Mouse (Mus musculus) embryo, embryonic 11 days (tissue): Measurements from ENCODE around the gene Gtpbp8.
A peak's percentile ranks its signal among the peaks of the same experiment; 100 is the strongest.

ENCODE experiments used
- DNase-seq: peaks from one replicate; pipeline ENCODE4 v3.0.0-alpha.2; 2015

Gene Gtpbp8

GRCm38 (mm10) chr16:44687719-44688420 lies 58.3 kb downstream of the Gtpbp8 start:
- peak; percentile 82 for DNase-seq

DNA sequence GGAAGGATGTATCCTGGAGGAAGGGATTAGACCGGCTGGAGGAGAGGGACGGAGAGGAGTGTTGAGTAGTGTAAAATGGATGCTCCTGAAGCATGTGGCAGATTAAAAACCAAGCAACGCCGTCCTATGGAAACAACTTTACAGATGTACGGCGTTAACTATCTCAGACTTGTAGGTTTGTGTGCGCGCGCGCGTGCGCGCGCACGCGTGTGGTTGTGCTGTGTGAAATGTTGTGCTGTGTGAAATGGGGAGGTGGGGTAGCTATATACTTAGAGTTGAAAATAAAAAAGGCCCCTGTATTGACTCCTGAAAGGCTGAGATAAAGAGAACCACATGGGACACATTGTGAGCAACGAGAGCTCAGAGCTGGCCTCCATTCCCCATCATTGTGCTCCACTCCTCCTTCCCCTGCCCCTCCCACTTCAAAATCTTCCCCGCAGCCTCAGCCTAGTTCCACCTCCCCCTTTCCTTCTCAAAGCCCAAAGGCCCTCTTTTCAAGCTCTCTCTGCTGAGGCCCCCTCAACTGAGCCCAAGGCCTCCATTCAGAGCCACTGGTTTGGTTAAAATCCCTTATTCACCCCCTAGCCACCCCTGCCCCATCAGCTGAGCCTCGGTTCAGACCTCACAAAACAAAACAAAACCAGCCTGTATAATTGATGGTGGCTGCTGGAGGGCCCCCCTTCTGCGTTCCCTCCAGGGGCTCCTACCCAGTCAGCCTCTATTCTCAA lies 59.0 kb downstream of the Gtpbp8 start:
- peak; percentile 83 for DNase-seq
